Mouse (Mus musculus) hindbrain, postnatal 0 days (tissue): Measurements from ENCODE around the gene Trpm2. TPM values are rescaled to one million over a fixed set of nuclear protein-coding genes. Genes with fewer than 3 reads are reported as not detected.

ENCODE experiments used
- ATAC-seq: fragments of 200-750 bp; cut with Nextera tagmentation; 2 replicates; pipeline ENCODE4 v1.8.0; 2017; ENCODE audit warnings: mild to moderate bottlenecking, moderate TSS enrichment, moderate library complexity
- DNase-seq: peaks from one replicate; pipeline ENCODE4 v3.0.0-alpha.2; 2015; ENCODE audit warnings: low spot score
- H3K27ac ChIP-seq: fragments of 300-500 bp; sonication (generic); 2 replicates; pipeline ENCODE4 v1.5.1; 2014; ENCODE audit warnings: mild to moderate bottlenecking
- H3K27me3 ChIP-seq: fragments of 300-500 bp; sonication (generic); 2 replicates; pipeline ENCODE4 v1.6.1; 2014; ENCODE audit warnings: low read length, mixed read lengths; ENCODE audit not compliant: insufficient read depth
- H3K36me3 ChIP-seq: fragments of 300-500 bp; sonication (generic); 2 replicates; pipeline ENCODE4 v1.6.1; 2014; ENCODE audit warnings: low read length, mixed read lengths; ENCODE audit not compliant: insufficient read depth
- H3K4me1 ChIP-seq: fragments of 300-500 bp; sonication (generic); 2 replicates; pipeline ENCODE4 v1.6.1; 2014; ENCODE audit warnings: antibody characterized with exemption, low read length, mixed read lengths; ENCODE audit not compliant: insufficient read depth
- H3K4me2 ChIP-seq: fragments of 300-500 bp; sonication (generic); 2 replicates; pipeline ENCODE4 v1.6.1; 2014; ENCODE audit warnings: low read depth, mild to moderate bottlenecking, low read length, moderate library complexity, mixed read lengths
- H3K4me3 ChIP-seq: fragments of 300-500 bp; sonication (generic); 2 replicates; pipeline ENCODE4 v1.5.1; 2014; ENCODE audit warnings: low read length
- H3K9ac ChIP-seq: fragments of 300-500 bp; sonication (generic); replicated peaks from 2 replicates; pipeline ENCODE4 v1.6.1; 2014; ENCODE audit warnings: mild to moderate bottlenecking, low read length, moderate library complexity, mixed read lengths
- H3K9me3 ChIP-seq: fragments of 300-500 bp; sonication (generic); 2 replicates; pipeline ENCODE4 v1.6.1; 2016; ENCODE audit warnings: low read length, mixed read lengths
- CTCF ChIP-seq: IDR thresholded peaks from 2 replicates; pipeline ENCODE4 v1.5.1; 2016; ENCODE audit warnings: antibody characterized with exemption, control low read depth, low read depth
- WGBS: fragments of 180-500 bp; shearing (Covaris S2); extraction: QIAGEN DNeasy Blood & Tissue Kit; methylation state at CpG from one replicate; pipeline ENCODE4 v1.1.7; 2014; 5-methylcytosine and 5-hydroxymethylcytosine counted together
- polyA plus RNA-seq: library from polyadenylated mRNA; unstranded; fragments of >200 nt; fragmentation: Nextera tagmentation; extraction: Ambion mirVana; gene quantifications from 2 replicates; pipeline ENCODE4 v1.2.1, GENCODE M21; 2015
- total RNA-seq: library from RNA; depleted of rRNA; stranded (reverse); fragments of >200 nt; gene quantifications from 2 replicates; pipeline ENCODE4 v1.2.3, GENCODE M21; 2014

Gene Trpm2
- total and polyA plus RNA-seq, 2 experiments from 2014 or later: 4.6 to 6.5 TPM

DNA sequence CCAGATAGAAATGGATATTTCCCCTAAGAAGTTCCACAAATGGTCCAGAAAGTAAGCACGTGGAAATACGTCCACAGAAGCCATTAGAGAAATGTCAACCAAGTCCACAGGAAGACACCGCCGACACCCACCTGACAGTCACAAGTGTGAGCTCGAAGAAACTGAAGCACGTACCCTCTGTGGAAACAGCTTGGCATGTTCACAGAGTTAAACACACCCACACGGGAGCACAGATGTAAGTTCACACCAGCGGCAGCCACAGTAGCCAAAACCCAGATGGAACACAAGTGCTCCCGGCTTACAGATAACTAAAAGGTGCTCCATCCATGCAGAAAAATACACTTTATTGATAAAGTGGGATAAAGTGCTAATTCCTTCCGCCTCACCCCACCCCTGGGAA lies 43.0 kb downstream of the Trpm2 start:
- no peak for TF ChIP-seq CTCF
- Histone ChIP-seq H3K4me1 (no peaks in the 10 kb centered on the region), H3K4me2 (no peak overlapping the region), H3K27ac (no peak overlapping the region), H3K27me3 (no peaks in the 10 kb centered on the region), H3K4me3 (no peak overlapping the region), H3K36me3 (no peaks in the 10 kb centered on the region), H3K9ac (no peak overlapping the region), H3K9me3 (no peaks in the 10 kb centered on the region)
- 87% methylated on average over 10 of the region's 10 CpGs for WGBS
- DNase-seq (no peak), ATAC-seq (no peak)

DNA sequence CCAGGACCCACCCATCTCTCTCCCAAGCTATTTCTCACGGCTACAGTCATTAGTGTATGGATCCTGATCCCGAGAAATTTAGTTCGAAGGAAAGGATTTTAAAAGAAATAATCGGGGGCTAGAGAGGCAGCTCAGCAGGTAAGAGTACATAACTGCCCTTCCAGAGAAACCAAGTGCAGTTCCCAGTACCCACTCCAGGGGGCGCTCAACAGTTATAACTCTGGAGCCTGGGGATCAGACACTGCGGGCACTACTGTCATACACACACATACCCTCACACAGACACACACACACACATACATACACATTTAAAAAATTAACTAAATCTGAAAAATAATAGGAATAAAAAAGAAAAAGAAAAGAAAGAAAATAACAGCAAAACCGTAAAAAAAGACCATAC lies 44.2 kb downstream of the Trpm2 start:
- 45% methylated on average over 7 of the region's 7 CpGs for WGBS
- H3K9me3 ChIP-seq: no peaks in the 10 kb centered on the region
- H3K4me1 ChIP-seq: no peaks in the 10 kb centered on the region
- H3K27me3 ChIP-seq: no peaks in the 10 kb centered on the region
- DNase-seq (peak; percentile 25), ATAC-seq (no peak)
- peak; percentile 59 for TF ChIP-seq CTCF
- no peak overlapping the region for H3K4me2 ChIP-seq
- H3K9ac ChIP-seq: no peak overlapping the region
- H3K27ac ChIP-seq: no peak overlapping the region
- no peaks in the 10 kb centered on the region for H3K36me3 ChIP-seq
- no peak overlapping the region for H3K4me3 ChIP-seq

DNA sequence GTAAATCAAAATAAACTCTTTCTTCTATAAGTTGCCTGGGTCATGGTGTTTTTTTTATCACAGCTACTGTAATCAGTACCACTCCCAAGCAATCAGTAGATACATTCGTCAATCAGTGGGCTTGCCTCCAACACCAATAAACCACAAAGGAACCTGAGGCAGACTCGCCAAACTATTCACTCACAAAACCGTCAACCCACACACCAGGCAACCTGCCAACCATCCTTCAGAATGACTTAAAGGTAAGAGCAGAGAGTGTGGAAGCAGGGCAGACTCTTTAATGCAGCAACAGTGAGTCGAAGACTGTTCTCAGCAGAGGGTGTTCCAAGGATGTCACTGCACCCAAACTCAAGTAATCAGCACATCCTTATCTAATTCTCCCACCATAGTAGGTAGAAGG lies 47.7 kb downstream of the Trpm2 start:
- no peak overlapping the region for H3K27ac ChIP-seq
- no peak overlapping the region for H3K4me2 ChIP-seq
- TF ChIP-seq CTCF: no peak
- no peak overlapping the region for H3K9ac ChIP-seq
- ATAC-seq (no peak), DNase-seq (no peak)
- H3K4me1 ChIP-seq: no peaks in the 10 kb centered on the region
- 73% methylated on average over 4 of the region's 4 CpGs for WGBS
- H3K27me3 ChIP-seq: no peaks in the 10 kb centered on the region
- no peaks in the 10 kb centered on the region for H3K9me3 ChIP-seq
- H3K36me3 ChIP-seq: no peaks in the 10 kb centered on the region
- no peak overlapping the region for H3K4me3 ChIP-seq

DNA sequence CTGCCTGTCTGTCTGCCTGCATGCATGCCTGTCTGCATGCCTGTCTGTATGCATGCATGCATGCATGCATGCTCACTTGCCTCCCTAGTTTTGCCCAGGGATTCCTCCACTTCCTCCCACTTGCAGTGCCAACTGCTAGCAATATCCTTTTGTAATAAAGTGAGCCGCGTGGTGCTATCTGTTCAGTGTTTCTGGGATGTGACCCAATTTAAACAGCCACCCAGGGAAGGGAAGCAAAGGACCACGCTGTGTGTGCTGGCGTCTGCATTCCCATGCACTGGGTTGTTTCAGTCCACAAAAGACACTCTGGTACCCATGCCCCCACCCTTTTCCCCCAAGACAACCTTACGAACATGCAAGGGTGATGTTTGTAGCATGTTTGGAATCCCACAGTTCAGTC lies 49.4 kb downstream of the Trpm2 start:
- DNase-seq: peak; percentile 45

DNA sequence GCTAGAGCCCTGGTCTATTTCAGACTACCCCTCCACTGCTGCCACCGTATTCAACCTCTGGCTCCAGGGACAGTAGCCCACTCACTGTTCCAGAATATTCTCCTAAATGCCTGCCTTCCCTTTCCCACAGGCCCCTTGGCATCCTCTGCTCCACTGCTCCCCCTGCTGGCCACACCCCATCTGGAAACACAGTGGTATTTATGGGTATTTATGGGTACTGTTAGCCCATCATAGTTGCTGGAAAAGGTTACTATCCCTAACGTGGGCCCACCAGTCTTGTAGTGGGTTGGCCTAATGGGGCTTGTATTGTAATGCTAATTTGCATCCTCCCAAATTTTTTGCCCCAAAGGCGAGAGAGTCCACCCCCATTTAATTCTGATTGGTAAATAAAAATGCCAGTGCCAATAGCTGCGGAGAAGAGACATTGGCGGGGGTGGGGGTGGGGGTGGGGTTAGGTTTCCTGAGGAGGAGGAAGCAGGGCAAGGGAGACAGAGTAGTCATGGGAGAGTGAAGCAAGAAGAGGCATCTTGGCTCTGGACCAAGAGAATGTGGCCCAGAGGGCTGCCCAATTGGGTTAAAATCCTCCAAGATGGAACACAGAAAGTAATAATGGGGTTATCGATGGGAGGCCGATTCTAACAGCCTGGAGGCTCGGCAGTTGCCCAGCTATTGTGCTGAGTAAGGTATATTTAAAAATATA lies 53.6 kb downstream of the Trpm2 start:
- peak; percentile 69 for TF ChIP-seq CTCF
- Histone ChIP-seq H3K27ac (no peak overlapping the region), H3K4me2 (no peak overlapping the region), H3K27me3 (no peaks in the 10 kb centered on the region), H3K9me3 (no peaks in the 10 kb centered on the region), H3K4me3 (no peak overlapping the region), H3K36me3 (no peaks in the 10 kb centered on the region), H3K9ac (no peak overlapping the region), H3K4me1 (no peaks in the 10 kb centered on the region)
- no peak for DNase-seq
- WGBS: 46% methylated on average over 8 of the region's 8 CpGs
- ATAC-seq: no peak

More for the DNA sequence above, 49.4 kb downstream of the Trpm2 start:
- no peaks in the 10 kb centered on the region for H3K27me3 ChIP-seq
- no peaks in the 10 kb centered on the region for H3K36me3 ChIP-seq
- H3K9ac ChIP-seq: no peak overlapping the region
- ATAC-seq: peak; percentile 68; the same call in 1 of the 2 replicates
- no peaks in the 10 kb centered on the region for H3K9me3 ChIP-seq
- WGBS: 43% methylated on average over 5 of the region's 5 CpGs
- H3K27ac ChIP-seq: no peak overlapping the region
- TF ChIP-seq CTCF: no peak
- H3K4me1 ChIP-seq: no peaks in the 10 kb centered on the region
- H3K4me3 ChIP-seq: no peak overlapping the region
- H3K4me2 ChIP-seq: no peak overlapping the region

DNA sequence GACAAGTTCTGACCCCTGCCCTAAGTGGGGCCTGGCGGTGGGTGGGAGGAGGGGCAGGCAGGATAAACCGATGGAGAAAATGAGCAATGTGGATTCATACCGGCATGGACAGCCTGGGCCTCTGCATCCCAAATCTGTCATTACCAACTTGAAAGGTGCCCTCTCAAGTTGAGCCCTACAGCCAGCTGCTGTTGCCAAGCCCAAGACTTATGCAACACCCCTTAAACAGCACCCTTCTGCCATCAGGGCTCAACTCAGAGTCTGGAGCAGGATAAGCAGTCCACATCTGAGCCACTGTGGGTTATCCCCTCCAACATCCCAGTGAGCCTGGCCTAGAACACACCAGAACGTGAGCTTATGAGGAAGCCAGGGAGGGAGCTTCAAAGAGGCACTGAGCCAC lies 57.1 kb downstream of the Trpm2 start:
- no peak for DNase-seq
- Histone ChIP-seq H3K9me3 (no peaks in the 10 kb centered on the region), H3K9ac (no peak overlapping the region), H3K27me3 (no peaks in the 10 kb centered on the region), H3K4me1 (no peaks in the 10 kb centered on the region), H3K4me3 (no peak overlapping the region), H3K36me3 (no peaks in the 10 kb centered on the region), H3K4me2 (no peak overlapping the region), H3K27ac (no peak overlapping the region)
- no peak for ATAC-seq
- WGBS: 69% methylated on average over 4 of the region's 4 CpGs
- TF ChIP-seq CTCF: no peak

DNA sequence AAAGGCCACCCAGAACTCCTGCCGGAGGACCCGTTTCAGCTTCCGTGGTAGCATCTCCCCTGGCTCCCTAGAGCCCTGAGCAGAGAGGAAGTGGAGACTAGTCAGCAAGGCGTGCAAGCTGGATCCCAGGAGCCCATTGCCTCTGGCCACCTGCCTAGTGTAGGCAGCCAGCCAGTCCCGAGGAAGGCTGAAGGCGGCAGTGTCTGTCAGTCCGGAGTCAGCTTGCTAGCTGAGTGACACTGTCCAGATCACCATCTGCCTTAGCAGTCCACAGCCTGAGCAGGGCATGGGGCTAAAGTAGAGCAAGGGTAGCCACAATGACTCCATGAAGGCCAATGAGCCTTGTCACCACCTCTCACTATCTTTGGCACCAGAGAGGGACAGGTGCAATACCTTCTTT lies 57.8 kb downstream of the Trpm2 start:
- no peak for TF ChIP-seq CTCF
- Histone ChIP-seq H3K27ac (no peak overlapping the region), H3K36me3 (no peaks in the 10 kb centered on the region), H3K4me1 (no peaks in the 10 kb centered on the region), H3K4me3 (no peak overlapping the region), H3K9me3 (no peaks in the 10 kb centered on the region), H3K4me2 (no peak overlapping the region), H3K27me3 (no peaks in the 10 kb centered on the region), H3K9ac (no peak overlapping the region)
- ATAC-seq (no peak), DNase-seq (no peak)
- 51% methylated on average over 7 of the region's 7 CpGs for WGBS
